Mouse (Mus musculus) kidney, adult 2 months (tissue): ENCODE results near the gene Bach1.

Source experiments
- CTCF ChIP-seq: fragments of 200-500 bp; conservative IDR thresholded peaks from 2 replicates; pipeline ENCODE4 v1.5.1; 2011; ENCODE audit warnings: low read depth, mild to moderate bottlenecking, control low read depth, low read length, moderate library complexity, mixed read lengths; ENCODE audit not compliant: insufficient read depth, insufficient read length
- POLR2A ChIP-seq: fragments of 200-500 bp; IDR thresholded peaks from one replicate; pipeline ENCODE4 v1.6.1; 2011; ENCODE audit warnings: low read depth, low read length, control low read depth

DNA sequence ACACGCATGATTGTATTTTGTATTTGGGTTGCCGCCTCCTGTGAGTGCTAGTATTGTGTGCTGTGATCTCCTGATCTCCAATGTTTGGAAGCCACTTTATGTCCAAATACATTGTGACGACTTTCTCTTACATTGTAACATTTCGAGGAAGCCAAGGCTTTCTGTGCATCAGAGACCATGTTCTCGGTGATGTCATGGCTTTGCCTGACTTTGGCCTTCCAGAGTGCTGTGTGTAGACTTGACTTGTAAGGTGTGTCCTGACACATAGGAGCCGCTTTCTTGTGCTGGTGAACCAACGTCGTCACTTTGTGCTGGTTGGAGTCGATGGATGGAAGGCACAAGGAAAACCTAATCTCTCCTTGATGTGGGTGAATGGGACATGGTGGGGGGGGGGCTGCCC lies 15.8 kb downstream of the Bach1 start:
- TF ChIP-seq CTCF (no peak), POLR2A (no peak)
